Mouse (Mus musculus) intestine, embryonic 16.5 days (tissue): ENCODE measurements around the gene Tent4b. TPM values are rescaled to one million over a fixed set of nuclear protein-coding genes. Genes with fewer than 3 reads are reported as not detected.

ENCODE experiments used
- ATAC-seq: fragments of 200-750 bp; cut with Nextera tagmentation; 2 replicates; pipeline ENCODE4 v1.8.0; 2017; ENCODE audit warnings: moderate TSS enrichment, moderate library complexity
- H3K27ac ChIP-seq: fragments of 300-500 bp; sonication (generic); 2 replicates; pipeline ENCODE4 v1.5.1; 2014; ENCODE audit warnings: mild to moderate bottlenecking, low read length
- H3K27me3 ChIP-seq: fragments of 300-500 bp; sonication (generic); replicated peaks from 2 replicates; pipeline ENCODE4 v1.6.1; 2014; ENCODE audit warnings: low read length, control low read depth, mixed read lengths; ENCODE audit not compliant: control insufficient read depth, insufficient read depth
- H3K36me3 ChIP-seq: fragments of 300-500 bp; sonication (generic); 2 replicates; pipeline ENCODE4 v1.6.1; 2014; ENCODE audit warnings: low read length, control low read depth; ENCODE audit not compliant: control insufficient read depth, insufficient read depth
- H3K4me1 ChIP-seq: fragments of 300-500 bp; sonication (generic); 2 replicates; pipeline ENCODE4 v1.6.1; 2014; ENCODE audit warnings: low read length, control low read depth, mixed read lengths; ENCODE audit not compliant: control insufficient read depth, insufficient read depth
- H3K4me2 ChIP-seq: fragments of 300-500 bp; sonication (generic); 2 replicates; pipeline ENCODE4 v1.6.1; 2014; ENCODE audit warnings: low read depth, low read length, control low read depth
- H3K4me3 ChIP-seq: fragments of 300-500 bp; sonication (generic); 2 replicates; pipeline ENCODE4 v1.5.1; 2014; ENCODE audit warnings: mild to moderate bottlenecking, low read length
- H3K9ac ChIP-seq: fragments of 300-500 bp; sonication (generic); 2 replicates; pipeline ENCODE4 v1.6.1; 2014; ENCODE audit warnings: low read depth, low read length
- H3K9me3 ChIP-seq: fragments of 300-500 bp; sonication (generic); 2 replicates; pipeline ENCODE4 v1.6.1; 2016; ENCODE audit warnings: low read length, control low read depth; ENCODE audit not compliant: control insufficient read depth
- WGBS: fragments of 180-500 bp; shearing (Covaris S2); extraction: QIAGEN DNeasy Blood & Tissue Kit; methylation state at CpG from one replicate; pipeline ENCODE4 v1.1.7; 2014; 5-methylcytosine and 5-hydroxymethylcytosine counted together
- polyA plus RNA-seq: library from polyadenylated mRNA; unstranded; fragments of >200 nt; fragmentation: Nextera tagmentation; extraction: Ambion mirVana; gene quantifications from 2 replicates; pipeline ENCODE4 v1.2.1, GENCODE M21; 2015

Tent4b gene
- 3.4 and 4.2 TPM in 2 replicates for polyA plus RNA-seq

- H3K4me1 ChIP-seq = peaks cover 21% of the 10 kb centered on the region
- H3K27ac ChIP-seq = peak within 1 kb of the TSS; percentile 95
- under 1% methylated on average over 82 of the region's 97 CpGs for WGBS
- H3K36me3 ChIP-seq = no peaks in the 10 kb centered on the region
- peak within 1 kb of the TSS; percentile 84 for H3K9ac ChIP-seq
- ATAC-seq = peak; percentile 97
- no peaks in the 10 kb centered on the region for H3K27me3 ChIP-seq
- H3K4me3 ChIP-seq = peak within 1 kb of the TSS; percentile 93
- H3K9me3 ChIP-seq = no peaks in the 10 kb centered on the region
- peak within 1 kb of the TSS; percentile 93 for H3K4me2 ChIP-seq
These were observed at the start of gene Tent4b for GRCm38 (mm10) chr8:88198945-88199571. TSS of gene Tent4b (plus strand) at chr8:88199213.

- 95% methylated on average over 6 of the region's 6 CpGs for WGBS
- Histone ChIP-seq H3K9ac (no peak overlapping the region), H3K9me3 (no peaks in the 10 kb centered on the region), H3K27ac (no peak overlapping the region), H3K4me3 (no peak overlapping the region), H3K4me2 (no peak overlapping the region), H3K27me3 (no peaks in the 10 kb centered on the region), H3K4me1 (no peaks in the 10 kb centered on the region), H3K36me3 (peaks cover 13% of the 10 kb centered on the region; the same call in 1 of the 2 replicates)
- no peak for ATAC-seq
These were observed 48.1 kb upstream of the Tent4b start for GRCm38 (mm10) chr8:88150910-88151371.

GRCm38 (mm10) chr8:88160237-88160995 lies 38.6 kb upstream of the Tent4b start:
- Histone ChIP-seq H3K9ac (no peak overlapping the region), H3K4me1 (no peaks in the 10 kb centered on the region), H3K27ac (no peak overlapping the region), H3K9me3 (no peaks in the 10 kb centered on the region), H3K4me3 (no peak overlapping the region), H3K36me3 (peaks cover 6% of the 10 kb centered on the region), H3K4me2 (no peak overlapping the region), H3K27me3 (no peaks in the 10 kb centered on the region)
- WGBS = 89% methylated on average over 10 of the region's 10 CpGs
- no peak for ATAC-seq

GRCm38 (mm10) chr8:88161439-88161838 lies 37.6 kb upstream of the Tent4b start:
- Histone ChIP-seq H3K36me3 (peaks cover 6% of the 10 kb centered on the region), H3K4me1 (no peaks in the 10 kb centered on the region), H3K4me3 (no peak overlapping the region), H3K27ac (no peak overlapping the region), H3K4me2 (no peak overlapping the region), H3K27me3 (no peaks in the 10 kb centered on the region), H3K9me3 (no peaks in the 10 kb centered on the region), H3K9ac (no peak overlapping the region)
- ATAC-seq = 0 out of 2 replicates have a peak, but pooled peaks have one; percentile 33
- 73% methylated on average over 5 of the region's 5 CpGs for WGBS

- H3K9me3 ChIP-seq = no peaks in the 10 kb centered on the region
- no peaks in the 10 kb centered on the region for H3K27me3 ChIP-seq
- no peaks in the 10 kb centered on the region for H3K4me1 ChIP-seq
- WGBS = 89% methylated on average over 7 of the region's 7 CpGs
- H3K4me3 ChIP-seq = no peak overlapping the region
- ATAC-seq = no peak
- H3K36me3 ChIP-seq = no peaks in the 10 kb centered on the region; the same call in 1 of the 2 replicates
- no peak overlapping the region for H3K9ac ChIP-seq
- H3K27ac ChIP-seq = no peak overlapping the region
- H3K4me2 ChIP-seq = no peak overlapping the region
These were observed 23.7 kb upstream of the Tent4b start for GRCm38 (mm10) chr8:88175264-88175663.

- Histone ChIP-seq H3K4me1 (no peaks in the 10 kb centered on the region), H3K36me3 (no peaks in the 10 kb centered on the region), H3K27me3 (no peaks in the 10 kb centered on the region), H3K9ac (no peak overlapping the region), H3K9me3 (no peaks in the 10 kb centered on the region), H3K27ac (no peak overlapping the region), H3K4me2 (no peak overlapping the region), H3K4me3 (no peak overlapping the region)
- no peak for ATAC-seq
- WGBS = 87% methylated on average over 8 of the region's 8 CpGs
These were observed 21.7 kb upstream of the Tent4b start for GRCm38 (mm10) chr8:88177291-88177690.

GRCm38 (mm10) chr8:88183121-88183520 lies 15.9 kb upstream of the Tent4b start:
- no peaks in the 10 kb centered on the region for H3K9me3 ChIP-seq
- WGBS = 84% methylated on average over 2 of the region's 2 CpGs
- H3K4me3 ChIP-seq = no peak overlapping the region
- H3K4me2 ChIP-seq = no peak overlapping the region
- H3K36me3 ChIP-seq = no peaks in the 10 kb centered on the region
- no peak overlapping the region for H3K27ac ChIP-seq
- ATAC-seq = no peak
- no peaks in the 10 kb centered on the region for H3K4me1 ChIP-seq
- no peak overlapping the region for H3K9ac ChIP-seq
- H3K27me3 ChIP-seq = no peaks in the 10 kb centered on the region

- Histone ChIP-seq H3K27ac (no peak overlapping the region), H3K27me3 (no peaks in the 10 kb centered on the region), H3K36me3 (no peaks in the 10 kb centered on the region), H3K4me2 (no peak overlapping the region), H3K9ac (no peak overlapping the region), H3K9me3 (no peaks in the 10 kb centered on the region), H3K4me3 (no peak overlapping the region), H3K4me1 (no peaks in the 10 kb centered on the region)
- WGBS = 79% methylated on average over 1 of the region's 1 CpGs
- no peak for ATAC-seq
These were observed 14.1 kb upstream of the Tent4b start for GRCm38 (mm10) chr8:88184914-88185313.

- Histone ChIP-seq H3K4me2 (no peak overlapping the region), H3K9ac (no peak overlapping the region), H3K27ac (no peak overlapping the region), H3K4me1 (no peaks in the 10 kb centered on the region), H3K36me3 (no peaks in the 10 kb centered on the region), H3K27me3 (no peaks in the 10 kb centered on the region), H3K9me3 (no peaks in the 10 kb centered on the region), H3K4me3 (no peak overlapping the region)
- no peak for ATAC-seq
- 81% methylated on average over 6 of the region's 6 CpGs for WGBS
These were observed 13.3 kb upstream of the Tent4b start for GRCm38 (mm10) chr8:88185716-88186115.
